Mouse (Mus musculus): ENCODE data around the gene 9930104L06Rik.

9930104L06Rik gene

GRCm38 (mm10) chr4:124960940-124961339 is 24.1 kb downstream of the 9930104L06Rik start:
- DNase-seq: no peak

DNA sequence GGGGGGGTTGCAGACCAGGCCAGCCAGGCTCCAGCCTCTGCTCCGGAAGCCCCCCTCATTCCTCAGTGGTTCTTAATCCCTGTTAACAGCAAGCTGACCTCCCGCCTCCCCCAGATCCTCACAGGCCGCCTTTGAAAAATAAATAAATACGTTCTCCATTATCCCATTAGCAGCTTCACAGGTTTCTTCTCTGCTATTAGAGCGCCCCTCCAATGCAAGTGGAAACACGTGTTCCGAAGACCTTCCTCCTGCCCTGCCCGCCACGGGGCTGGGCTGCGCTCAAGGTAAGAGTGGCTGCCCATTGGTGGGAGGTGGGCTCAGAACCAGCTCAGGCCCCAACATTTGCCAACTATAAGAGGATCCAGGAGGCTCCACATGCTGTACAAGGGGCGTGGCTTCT is 25.7 kb downstream of the 9930104L06Rik start:
- no peak for DNase-seq

GRCm38 (mm10) chr4:124964912-124965599 is 28.2 kb downstream of the 9930104L06Rik start:
- DNase-seq: no peak

- no peak for DNase-seq
Observed at GRCm38 (mm10) chr4:124968711-124969110, 31.9 kb downstream of the 9930104L06Rik start.

DNA sequence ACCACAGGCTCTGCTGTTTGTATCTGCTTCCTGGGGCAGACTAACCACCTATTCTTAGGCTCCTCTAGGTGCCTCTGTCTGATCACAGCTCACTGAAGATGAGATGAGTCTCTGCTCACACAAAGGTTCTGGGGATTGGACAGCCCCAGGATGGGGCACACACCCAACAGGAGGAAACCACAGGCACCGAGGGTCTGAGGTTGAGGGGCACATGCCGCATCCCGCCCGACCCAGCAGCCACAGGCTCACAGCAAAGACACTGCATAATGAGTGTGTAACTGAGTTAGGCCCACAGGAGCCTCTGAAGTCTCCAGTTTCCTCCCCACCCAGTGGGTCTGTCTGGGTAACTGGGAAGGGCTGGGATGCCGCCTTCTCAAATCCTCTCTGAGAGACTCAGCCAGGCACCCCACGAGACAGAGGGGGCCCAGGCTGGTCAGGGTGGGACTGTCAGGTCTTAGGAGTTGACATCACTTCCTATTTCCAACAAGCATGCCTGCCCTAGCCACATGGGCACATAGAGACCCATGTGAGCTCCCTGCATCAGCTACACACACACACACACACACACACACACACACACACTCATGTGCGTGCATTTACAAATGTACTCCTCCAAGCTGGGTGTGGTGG is 32.5 kb downstream of the 9930104L06Rik start:
- DNase-seq: no peak

- no peak for DNase-seq
Observed at GRCm38 (mm10) chr4:124970194-124970593, 33.3 kb downstream of the 9930104L06Rik start.

DNA sequence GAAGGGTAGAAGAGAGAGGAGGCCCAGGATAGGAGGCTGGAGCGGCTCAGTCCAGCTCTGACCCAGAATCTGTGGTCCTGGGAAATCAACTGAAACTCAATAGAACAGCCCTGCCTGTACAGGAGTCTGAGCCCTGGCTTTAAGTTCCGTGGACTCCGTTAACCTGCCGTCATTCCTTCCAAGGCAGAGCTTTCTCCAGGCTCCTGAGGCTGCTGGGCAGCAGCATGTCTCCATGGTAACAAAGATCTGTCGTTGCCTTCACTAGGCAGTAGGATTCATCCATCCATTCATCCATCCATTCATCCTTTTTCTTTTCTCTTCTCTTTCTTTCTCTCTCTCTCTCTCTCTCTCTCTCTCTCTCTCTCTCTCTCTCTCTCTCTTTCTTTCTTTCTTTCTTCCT is 33.8 kb downstream of the 9930104L06Rik start:
- DNase-seq: no peak

GRCm38 (mm10) chr4:124971094-124971493 is 34.2 kb downstream of the 9930104L06Rik start:
- DNase-seq: no peak

GRCm38 (mm10) chr4:124972316-124972715 is 35.5 kb downstream of the 9930104L06Rik start:
- no peak for DNase-seq

DNA sequence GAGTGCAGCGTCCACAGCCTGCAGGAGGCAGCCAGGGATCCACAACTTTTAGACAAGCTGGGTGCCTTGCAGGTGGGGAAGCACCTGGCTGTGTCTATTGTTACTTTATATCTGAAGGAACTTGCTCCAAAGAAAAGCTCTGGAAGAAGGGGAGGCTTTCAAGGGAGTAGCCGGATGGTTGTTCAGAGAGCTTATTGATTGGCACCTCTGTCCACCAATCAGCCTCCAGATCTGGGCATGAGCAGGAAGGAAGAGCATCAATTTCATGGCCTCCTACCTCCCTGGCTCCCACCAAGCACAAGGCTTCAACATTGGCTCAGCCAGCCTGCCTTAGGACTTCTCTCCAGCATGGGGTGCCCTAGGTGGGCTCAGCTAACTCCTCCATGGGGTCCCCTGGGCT is 36.4 kb downstream of the 9930104L06Rik start:
- peak; percentile 40 for DNase-seq

- DNase-seq: no peak
Observed at GRCm38 (mm10) chr4:124978201-124978600, 41.4 kb downstream of the 9930104L06Rik start.

- no peak for DNase-seq
Observed at GRCm38 (mm10) chr4:124983893-124984526, 47.2 kb downstream of the 9930104L06Rik start.

DNA sequence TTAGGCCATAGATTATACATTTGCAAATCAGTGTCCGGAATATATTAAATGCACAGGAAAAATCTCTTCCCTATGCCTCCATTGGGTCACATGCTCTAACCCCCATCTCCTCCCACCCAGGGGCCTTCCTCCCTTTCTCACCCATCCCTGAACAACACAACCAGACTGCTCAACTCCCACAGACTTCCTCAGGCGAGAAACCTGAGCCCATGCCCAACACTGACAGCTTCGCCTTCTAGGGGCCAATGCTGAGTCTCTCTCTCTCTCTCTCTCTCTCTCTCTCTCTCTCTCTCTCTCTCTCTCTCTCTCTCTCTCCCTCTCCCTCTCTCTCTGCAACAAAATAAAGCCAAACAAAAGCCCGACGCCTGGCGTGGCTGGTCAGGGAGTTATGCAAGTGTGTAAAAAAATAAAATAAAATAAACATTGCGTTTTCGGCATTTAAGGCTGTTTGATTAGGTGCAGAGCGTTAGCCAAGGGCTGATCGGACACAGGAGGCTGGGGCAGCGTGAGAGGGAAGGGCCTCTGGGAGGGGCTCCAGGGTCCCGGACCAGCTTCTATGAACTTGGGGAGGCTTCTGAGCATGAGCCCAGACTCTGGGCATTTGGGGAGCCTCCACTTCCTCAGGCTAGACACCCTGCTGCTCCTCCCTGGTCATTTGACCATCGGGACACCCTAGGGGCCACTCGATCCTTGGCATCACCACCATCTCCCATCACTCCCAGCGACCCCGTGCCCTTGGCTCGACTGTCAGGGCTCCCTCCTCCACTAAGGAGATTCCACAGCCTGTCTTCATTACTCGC is 48.2 kb downstream of the 9930104L06Rik start:
- no peak for DNase-seq

DNA sequence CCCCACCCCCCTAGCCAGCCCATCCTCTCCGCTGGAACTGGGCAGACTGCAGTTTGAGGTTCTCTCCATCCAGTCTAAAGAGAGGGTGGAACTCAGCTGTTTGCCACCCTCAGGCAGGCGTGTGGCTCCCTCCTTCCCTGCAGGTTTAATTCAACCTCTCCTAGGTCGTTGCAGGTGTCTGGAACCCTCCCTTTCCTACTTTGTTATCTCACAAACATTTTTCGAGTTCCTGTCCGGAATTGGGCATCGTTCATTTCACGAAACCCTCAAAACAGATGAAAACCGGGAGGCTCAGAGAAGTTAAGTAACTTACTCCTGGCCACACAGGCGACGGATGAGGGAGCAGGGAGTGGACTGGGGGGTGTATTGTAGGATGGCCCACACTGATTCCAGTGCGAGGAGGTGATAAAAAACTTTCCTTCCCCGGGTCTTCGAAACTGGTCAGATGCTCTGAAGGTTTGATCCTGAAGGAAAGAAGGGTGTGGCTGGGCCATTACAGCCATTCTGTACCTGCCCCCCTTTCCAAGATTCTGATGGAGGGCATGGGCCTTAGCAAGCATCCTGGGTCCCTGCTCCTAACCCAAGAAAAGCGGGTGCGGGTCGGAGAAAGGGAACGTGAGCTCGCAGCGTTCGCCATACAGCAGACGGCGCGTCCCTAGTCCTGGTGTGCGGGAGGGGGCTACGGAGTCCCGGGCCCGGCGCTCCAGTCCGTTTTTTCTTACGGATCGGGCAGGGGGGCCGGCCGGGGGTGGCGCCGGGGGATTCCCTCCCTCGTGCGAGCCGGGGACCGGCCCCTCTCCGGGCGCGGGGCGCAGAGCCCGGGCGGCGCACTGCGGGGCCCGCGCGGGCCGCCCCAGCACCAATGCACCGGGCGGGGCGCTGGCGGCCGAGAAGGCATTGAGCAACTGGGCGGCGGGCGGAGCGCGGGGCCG is 49.1 kb downstream of the 9930104L06Rik start, which contains the start of gene Rspo1:
Rspo1 (plus strand) TSS at position 760 of the 932 bp plus-strand sequence.
- DNase-seq: no peak

DNA sequence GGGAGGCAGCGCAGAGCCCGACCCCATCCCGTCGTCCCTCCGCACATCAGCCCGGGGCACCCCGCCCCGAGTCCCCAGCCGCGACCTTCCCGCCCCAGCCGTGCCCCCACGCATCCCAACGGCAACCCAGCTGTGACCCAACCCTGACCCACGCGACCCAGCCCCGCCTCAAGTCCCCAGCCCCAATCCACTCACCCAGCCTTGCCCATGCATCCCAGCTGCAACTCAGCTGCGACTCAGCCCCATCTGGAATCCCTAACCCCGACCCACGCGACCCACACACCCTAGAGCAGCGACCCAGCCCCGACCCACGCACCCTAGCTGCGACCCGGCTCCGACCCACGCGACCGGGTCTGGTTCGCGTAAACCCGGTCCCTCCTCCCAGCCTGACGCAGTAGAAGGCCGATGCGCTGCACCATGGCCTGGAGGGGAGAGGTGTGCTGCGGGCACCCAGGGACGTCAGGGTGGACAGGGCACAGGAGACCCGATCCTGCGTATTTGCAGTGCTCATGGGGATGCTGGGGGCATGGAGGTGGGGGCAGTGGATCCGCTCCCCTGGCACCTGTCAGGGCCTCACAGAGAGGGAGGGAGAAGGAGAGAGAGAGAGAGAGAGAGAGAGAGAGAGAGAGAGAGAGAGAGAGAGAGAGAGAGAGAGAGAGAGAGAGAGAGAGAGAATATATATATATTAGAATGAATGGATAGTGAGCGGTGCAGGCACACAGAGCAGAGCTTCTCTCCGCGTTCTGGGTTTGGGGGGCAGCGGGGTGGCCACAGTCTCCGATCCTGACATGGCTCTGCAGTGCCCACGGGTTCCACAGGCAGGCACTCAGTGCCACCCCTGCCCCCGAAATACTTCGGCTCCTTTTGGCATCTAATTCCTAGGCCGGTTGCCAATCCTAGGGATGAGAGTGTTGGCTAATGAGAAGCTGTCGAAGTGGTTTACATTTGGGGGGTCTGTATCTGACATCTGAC is 50.2 kb downstream of the 9930104L06Rik start:
- no peak for DNase-seq

DNA sequence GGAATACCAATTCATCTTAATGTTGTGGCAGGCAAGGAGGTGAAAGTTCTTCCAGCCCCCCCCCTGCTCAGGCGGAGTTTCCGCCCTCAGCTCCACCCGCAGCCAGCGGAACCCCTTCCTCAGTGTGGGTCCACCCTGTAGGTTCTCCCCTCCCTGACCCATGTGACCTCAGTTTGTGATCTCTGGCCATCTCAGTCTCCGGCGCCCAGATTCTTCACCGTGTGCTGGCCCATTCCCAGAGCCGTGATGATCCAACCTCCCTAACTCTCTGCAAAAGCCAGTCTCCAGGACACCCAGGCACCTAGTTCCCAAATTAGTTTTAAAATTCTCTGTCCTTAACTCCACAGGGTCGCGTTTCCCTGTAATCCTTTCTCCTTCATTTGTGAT is 50.9 kb downstream of the 9930104L06Rik start:
- DNase-seq: no peak

GRCm38 (mm10) chr4:124988382-124988781 is 51.5 kb downstream of the 9930104L06Rik start:
- no peak for DNase-seq

DNA sequence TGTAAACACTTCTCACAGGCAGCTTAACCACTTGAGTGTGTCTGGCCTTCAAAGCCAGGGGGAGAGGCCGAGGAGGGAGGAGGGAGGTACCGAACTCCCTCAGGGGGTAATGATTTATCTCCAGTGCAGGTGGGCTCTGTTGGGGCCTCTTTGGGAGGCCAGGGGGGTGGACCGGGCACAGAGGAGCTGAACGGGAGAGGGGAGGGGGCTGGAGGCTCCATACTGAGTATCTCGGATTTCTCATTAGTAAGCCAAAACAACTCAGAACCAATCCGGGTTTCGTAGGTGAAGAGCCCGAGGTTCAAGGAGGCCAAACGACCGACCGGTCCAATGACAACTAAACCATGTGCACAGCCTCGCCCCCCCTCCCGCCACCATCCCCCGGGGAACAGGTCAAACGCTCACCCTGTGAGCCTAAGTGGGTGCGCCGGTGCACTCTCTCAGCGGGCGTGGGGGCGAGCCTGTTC is 53.0 kb downstream of the 9930104L06Rik start:
- no peak for DNase-seq

DNA sequence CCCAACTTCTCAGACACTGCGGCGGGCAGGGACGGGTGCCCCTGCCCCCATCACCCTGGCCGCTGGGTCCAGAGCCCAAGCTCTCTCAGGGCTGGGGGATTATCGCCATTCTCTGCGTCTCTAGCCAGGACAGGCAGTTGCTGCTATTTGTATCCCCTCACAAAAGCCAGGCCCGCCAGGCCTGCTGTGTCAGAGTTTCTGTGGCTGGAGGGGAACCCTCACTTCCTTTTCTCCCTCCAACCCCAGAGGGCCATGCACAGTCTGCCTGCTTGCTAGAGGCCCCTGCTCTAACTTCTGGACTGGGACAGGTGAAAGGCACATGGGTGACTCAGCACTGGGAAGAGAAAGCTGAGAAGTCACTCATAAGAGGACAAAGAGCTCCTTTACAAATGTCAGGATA is 53.5 kb downstream of the 9930104L06Rik start:
- DNase-seq: no peak

Measured in right cerebral cortex, postnatal 14 days (tissue).